32 mouse cellular contexts compared by ENCODE assay signal in genomic region chr13:119233030-119233385, GRCm38 (mm10).
A peak's percentile ranks its signal among the peaks of the same experiment; 100 is the strongest.
DNase-seq lines count a peak whose midpoint lies in the region; ATAC-seq and TF ChIP-seq lines count a peak whose summit lies in the region.
"Had no signal": no experiment of that assay in that cellular context is flagged by ENCODE, and none has a peak within 500 bp of the region (broad histone marks: within the 10 kb centered on the region; RNA-seq: fewer than 3 reads in every experiment).

No protein-coding gene starts in this region.

- H3K27me3 ChIP-seq in megakaryocyte, embryonic 14.5 days (replicated peaks): no peaks in the 10 kb centered on the region
- H3K27me3 ChIP-seq in liver, embryonic 14.5 days (ENCODE audit: control insufficient read depth, insufficient read depth, low read length): no peaks in the 10 kb centered on the region
- H3K27me3 ChIP-seq in forebrain, embryonic 16.5 days (replicated peaks; ENCODE audit: control insufficient read depth, insufficient read depth, low read length): no peaks in the 10 kb centered on the region
- H3K27me3 ChIP-seq: embryonic facial prominence, embryonic 15.5 days; forebrain, embryonic 15.5 days; heart, embryonic 15.5 days; hindbrain, embryonic 13.5 days; kidney, embryonic 15.5 days; limb, embryonic 12.5 days; midbrain, embryonic 12.5 days; neural tube, embryonic 13.5 days; Patski had no signal

- DNase-seq in liver, embryonic 14.5 days (ENCODE audit: low read depth in 3 of 3, low spot score in 3 of 3): no peak
- DNase-seq in cerebellum, postnatal 4 days (ENCODE audit: low spot score in 2 of 2): no peak
- DNase-seq in ovary, postnatal 36 days (ENCODE audit: low spot score): no peak
- DNase-seq: adrenal gland, postnatal 10 days; B cell, adult 2 months; cerebellum, adult 11-12 months; cerebellum, adult 9-11 months; gastrocnemius, adult 2 months; heart, adult 2 months; kidney, adult 11 months; kidney, postnatal 25 days; lung, adult 18-20 months; retina, postnatal 1 day; right cerebral cortex, postnatal 14 days had no signal

- peak overlapping the region; percentile 72 for H3K4me3 ChIP-seq in megakaryocyte, embryonic 14.5 days (replicated peaks)
- H3K4me3 ChIP-seq in liver, embryonic 14.5 days (ENCODE audit: insufficient read depth in 1 of 2, low read depth in 2 of 2, low read length in 2 of 2): no peak overlapping the region
- no peak overlapping the region for H3K4me3 ChIP-seq in forebrain, embryonic 16.5 days (replicated peaks; ENCODE audit: low read length)
- H3K4me3 ChIP-seq: embryonic facial prominence, embryonic 10.5 days; embryonic facial prominence, embryonic 15.5 days; forebrain, embryonic 15.5 days; gastrocnemius, adult 2 months; heart, adult 2 months; heart, embryonic 15.5 days; hindbrain, embryonic 13.5 days; kidney, embryonic 15.5 days; limb, embryonic 12.5 days; midbrain, embryonic 12.5 days; myocyte; neural tube, embryonic 13.5 days had no signal

- no peak for TF ChIP-seq EP300 in liver, embryonic 14.5 days (IDR thresholded peaks at IDR 0.05; ENCODE audit: low read depth)

- H3K9ac ChIP-seq in liver, embryonic 14.5 days (replicated peaks): peak overlapping the region; percentile 61
- no peak overlapping the region for H3K9ac ChIP-seq in forebrain, embryonic 16.5 days (replicated peaks; ENCODE audit: low read depth, low read length)
- H3K9ac ChIP-seq: embryonic facial prominence, embryonic 15.5 days; forebrain, embryonic 15.5 days; heart, embryonic 15.5 days; hindbrain, embryonic 13.5 days; kidney, embryonic 15.5 days; limb, embryonic 12.5 days; midbrain, embryonic 12.5 days; neural tube, embryonic 13.5 days had no signal

- peak overlapping the region; percentile 95 for H3K27ac ChIP-seq in liver, embryonic 14.5 days
- no peak overlapping the region for H3K27ac ChIP-seq in forebrain, embryonic 16.5 days (ENCODE audit: low read length)
- H3K27ac ChIP-seq: embryonic facial prominence, embryonic 10.5 days; embryonic facial prominence, embryonic 15.5 days; forebrain, embryonic 15.5 days; gastrocnemius, adult 2 months; heart, adult 2 months; heart, embryonic 15.5 days; hindbrain, embryonic 13.5 days; kidney, embryonic 15.5 days; limb, embryonic 12.5 days; macrophage; midbrain, embryonic 12.5 days; neural tube, embryonic 13.5 days had no signal

- peaks cover 28% of the 10 kb centered on the region for H3K4me1 ChIP-seq in megakaryocyte, embryonic 14.5 days
- peaks cover 30 to 31% of the 10 kb centered on the region in 2 experiments for H3K4me1 ChIP-seq in liver, embryonic 14.5 days (replicated peaks; ENCODE audit: control insufficient read depth in 2 of 2, insufficient read depth in 2 of 2, low read length in 1 of 2)
- H3K4me1 ChIP-seq in forebrain, embryonic 16.5 days (replicated peaks; ENCODE audit: control insufficient read depth, insufficient read depth, low read length): no peaks in the 10 kb centered on the region
- H3K4me1 ChIP-seq: embryonic facial prominence, embryonic 10.5 days; embryonic facial prominence, embryonic 15.5 days; forebrain, embryonic 15.5 days; hindbrain, embryonic 13.5 days; kidney, embryonic 15.5 days; limb, embryonic 12.5 days; midbrain, embryonic 12.5 days; neural tube, embryonic 13.5 days had no signal

- ATAC-seq in megakaryocyte, adult 5-6 weeks (ENCODE audit: poor library complexity, severe bottlenecking): no peak
- ATAC-seq in common myeloid progenitor, adult 5-6 weeks (replicated peaks; ENCODE audit: low read depth, poor library complexity, severe bottlenecking): 0 out of 2 replicates have a peak, but pooled peaks have one; percentile 6
- ATAC-seq in liver, embryonic 14.5 days (ENCODE audit: insufficient read depth): peak; percentile 31
- ATAC-seq in megakaryocyte-erythroid progenitor cell, adult 5-6 weeks (replicated peaks; ENCODE audit: low FRiP score, low TSS enrichment, poor library complexity, severe bottlenecking): peak; percentile 41
- ATAC-seq in forebrain, embryonic 16.5 days: no peak
- ATAC-seq: lung, postnatal 0 days; Patski had no signal

- WGBS in liver, embryonic 14.5 days (ENCODE audit: insufficient replicate concordance): 70% methylated on average over 4 of the region's 4 CpGs
- 91% methylated on average over 4 of the region's 4 CpGs for WGBS in forebrain, embryonic 16.5 days

- TF ChIP-seq CTCF in liver, embryonic 14.5 days (IDR thresholded peaks at IDR 0.05; ENCODE audit: low read depth): no peak

- no peaks in the 10 kb centered on the region for H3K9me3 ChIP-seq in megakaryocyte, embryonic 14.5 days
- no peaks in the 10 kb centered on the region for H3K9me3 ChIP-seq in liver, embryonic 14.5 days (ENCODE audit: control insufficient read depth, low read length)
- H3K9me3 ChIP-seq in forebrain, embryonic 16.5 days (ENCODE audit: control insufficient read depth, low read length): no peaks in the 10 kb centered on the region
- H3K9me3 ChIP-seq: embryonic facial prominence, embryonic 10.5 days; embryonic facial prominence, embryonic 15.5 days; forebrain, embryonic 15.5 days; heart, embryonic 15.5 days; hindbrain, embryonic 13.5 days; kidney, embryonic 15.5 days; limb, embryonic 12.5 days; midbrain, embryonic 12.5 days; neural tube, embryonic 13.5 days had no signal

- no peaks in the 10 kb centered on the region for H3K36me3 ChIP-seq in megakaryocyte, embryonic 14.5 days (replicated peaks; ENCODE audit: low read length)
- H3K36me3 ChIP-seq in liver, embryonic 14.5 days (replicated peaks; ENCODE audit: control insufficient read depth, insufficient read depth, low read depth): no peaks in the 10 kb centered on the region
- H3K36me3 ChIP-seq in forebrain, embryonic 16.5 days (ENCODE audit: control insufficient read depth, insufficient read depth): no peaks in the 10 kb centered on the region
- H3K36me3 ChIP-seq: embryonic facial prominence, embryonic 10.5 days; embryonic facial prominence, embryonic 15.5 days; forebrain, embryonic 15.5 days; heart, embryonic 15.5 days; hindbrain, embryonic 13.5 days; kidney, embryonic 15.5 days; limb, embryonic 12.5 days; midbrain, embryonic 12.5 days; neural tube, embryonic 13.5 days had no signal

- peak overlapping the region; percentile 69 for H3K4me2 ChIP-seq in liver, embryonic 14.5 days (ENCODE audit: low read depth)
- no peak overlapping the region for H3K4me2 ChIP-seq in forebrain, embryonic 16.5 days (ENCODE audit: low read length)
- H3K4me2 ChIP-seq: embryonic facial prominence, embryonic 15.5 days; forebrain, embryonic 15.5 days; heart, embryonic 15.5 days; hindbrain, embryonic 13.5 days; kidney, embryonic 15.5 days; limb, embryonic 12.5 days; midbrain, embryonic 12.5 days; neural tube, embryonic 13.5 days had no signal

Comparison
In these comparisons a context has a peak if more than half of its experiments do, and no peak if none do; other contexts are left out.
1. ATAC-seq: peak in common myeloid progenitor, adult 5-6 weeks (single experiment), liver, embryonic 14.5 days (single experiment) and megakaryocyte-erythroid progenitor cell, adult 5-6 weeks (single experiment); none in megakaryocyte, adult 5-6 weeks (single experiment) and forebrain, embryonic 16.5 days (single experiment).